Mouse (Mus musculus): ENCODE measurements around the gene Slc47a2.
A peak's percentile ranks its signal among the peaks of the same experiment; 100 is the strongest.

The Slc47a2 gene

DNA sequence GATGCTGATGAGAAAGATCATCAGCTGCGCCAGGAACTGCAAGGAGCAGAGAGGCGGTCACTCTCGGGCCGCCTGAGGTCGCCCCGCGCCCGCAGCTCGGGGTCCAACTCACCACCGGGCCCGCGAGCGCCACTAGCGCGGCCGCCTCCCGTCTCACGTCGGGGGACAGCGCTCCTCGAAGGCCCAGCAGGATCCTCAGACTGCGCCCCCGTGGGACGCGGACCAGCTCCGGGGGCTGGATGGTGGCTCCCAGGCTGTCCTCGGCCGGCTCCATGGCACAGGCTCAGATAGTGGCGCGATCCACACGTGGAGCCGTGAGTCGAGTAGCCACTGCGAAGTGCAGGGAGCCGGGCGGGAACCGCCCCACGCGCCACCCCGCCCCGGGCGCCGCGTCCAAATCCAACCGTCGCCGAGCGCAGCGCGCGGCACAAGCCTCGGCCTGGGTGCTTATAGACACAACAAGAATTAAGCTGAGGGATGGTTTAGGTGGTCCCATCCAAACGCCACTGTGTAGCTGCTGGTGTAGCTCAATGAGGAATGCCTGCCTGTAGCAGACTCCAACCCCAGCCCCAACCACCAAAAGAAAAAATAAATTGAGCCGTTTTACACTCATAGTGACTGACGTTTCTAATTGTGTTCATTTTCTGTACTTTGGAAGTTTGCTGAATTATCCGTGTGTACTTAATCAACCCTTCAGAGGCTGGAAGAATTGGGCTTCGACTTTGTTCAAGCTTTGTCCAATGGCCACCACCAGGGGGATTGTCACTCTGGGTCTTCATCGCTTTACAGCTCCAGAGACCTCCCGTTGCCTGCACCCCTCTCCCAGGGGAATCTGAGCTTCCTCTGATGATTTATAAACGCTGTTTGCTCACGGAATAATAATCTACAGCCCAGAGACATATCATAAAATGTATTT lies at the start of gene Slc47a2:
Gene Slc47a2 (minus strand): TSS at position 356 of the 916 bp plus-strand sequence.
- DNase-seq (ENCODE audit: low spot score in 2 of 2): peak in 1 of 2 experiments; percentile 39

DNA sequence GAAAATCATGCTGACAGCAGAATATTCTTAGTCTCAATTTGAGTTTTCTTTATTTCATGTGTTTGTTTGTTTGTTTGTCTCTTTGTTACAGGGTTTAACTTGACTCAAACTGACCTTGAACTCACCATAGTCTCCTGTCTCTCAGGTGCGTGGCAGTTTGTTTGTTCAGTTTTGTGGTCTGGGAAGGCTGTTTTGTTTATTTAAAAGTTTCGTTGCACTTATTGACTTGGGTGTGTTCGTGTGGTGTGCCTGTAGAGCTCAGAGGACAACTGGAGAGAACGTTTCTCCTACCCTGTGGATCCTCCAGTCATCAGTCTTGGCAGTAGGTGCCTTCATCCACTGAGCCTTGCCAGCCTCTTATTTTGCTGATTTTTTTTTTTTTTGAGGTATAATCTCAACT lies 46.3 kb upstream of the Slc47a2 start:
- no peak for DNase-seq (ENCODE audit: low spot score in 2 of 2)

DNA sequence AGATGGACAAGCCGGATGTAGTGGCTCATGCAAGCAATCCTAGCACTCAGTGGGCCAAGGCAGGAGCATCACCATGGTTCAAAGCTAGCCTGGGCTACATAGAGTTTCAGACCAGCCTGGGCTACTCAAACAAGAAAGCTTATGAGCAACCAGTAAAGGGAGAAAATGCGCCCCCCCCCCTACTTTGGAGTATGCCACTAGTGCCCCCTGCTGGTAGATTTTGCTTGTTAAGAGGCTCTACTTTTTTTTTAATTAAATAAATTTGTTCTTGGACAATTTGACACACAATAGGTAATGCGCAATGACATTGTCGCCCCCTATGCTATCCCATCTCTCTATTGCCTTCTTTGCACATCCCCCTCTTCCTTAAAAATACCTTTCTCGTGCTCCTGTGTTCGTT lies 45.4 kb upstream of the Slc47a2 start:
- DNase-seq (ENCODE audit: low spot score in 2 of 2): peak in 1 of 2 experiments; percentile 67

DNA sequence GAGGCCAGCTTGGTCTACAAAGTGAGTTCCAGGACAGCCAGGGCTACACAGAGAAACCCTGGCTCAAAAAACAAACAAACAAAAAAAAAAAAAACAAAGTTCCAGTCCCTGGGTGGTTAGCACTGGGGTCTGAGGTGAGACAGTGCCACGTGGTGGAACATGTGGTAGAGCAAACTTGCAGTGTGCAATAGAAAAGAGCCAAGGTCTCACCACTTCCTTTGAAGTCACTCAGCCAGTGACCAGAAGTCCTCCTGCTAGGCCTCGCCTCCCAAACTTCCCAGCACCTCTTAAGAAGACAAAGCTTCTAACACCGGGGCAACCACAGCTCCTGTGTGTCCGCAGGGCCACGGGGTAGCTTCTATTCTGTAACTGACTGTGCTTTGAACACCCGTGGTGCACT lies 44.6 kb upstream of the Slc47a2 start:
- DNase-seq (ENCODE audit: low spot score in 2 of 2): no peak

DNA sequence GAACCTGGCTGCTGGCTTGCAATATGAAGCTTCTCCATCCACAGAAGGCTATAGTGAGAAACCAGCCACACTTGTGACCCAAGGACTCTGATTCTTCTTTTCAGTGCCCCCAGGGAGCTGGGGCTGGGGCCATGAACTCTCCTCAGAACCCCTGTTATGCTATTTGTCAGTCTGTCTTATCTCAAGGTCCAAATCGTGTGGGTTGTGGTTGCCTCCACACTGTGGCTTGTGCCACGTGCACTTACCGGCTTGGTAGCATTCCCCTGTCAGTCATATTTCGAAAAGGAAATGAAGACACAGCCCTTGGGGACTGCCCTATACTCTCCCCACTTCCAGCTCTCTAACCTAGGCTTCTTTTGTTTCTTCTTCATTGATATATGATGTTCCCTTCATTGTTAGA lies 43.1 kb upstream of the Slc47a2 start:
- no peak for DNase-seq (ENCODE audit: low spot score in 2 of 2)

DNA sequence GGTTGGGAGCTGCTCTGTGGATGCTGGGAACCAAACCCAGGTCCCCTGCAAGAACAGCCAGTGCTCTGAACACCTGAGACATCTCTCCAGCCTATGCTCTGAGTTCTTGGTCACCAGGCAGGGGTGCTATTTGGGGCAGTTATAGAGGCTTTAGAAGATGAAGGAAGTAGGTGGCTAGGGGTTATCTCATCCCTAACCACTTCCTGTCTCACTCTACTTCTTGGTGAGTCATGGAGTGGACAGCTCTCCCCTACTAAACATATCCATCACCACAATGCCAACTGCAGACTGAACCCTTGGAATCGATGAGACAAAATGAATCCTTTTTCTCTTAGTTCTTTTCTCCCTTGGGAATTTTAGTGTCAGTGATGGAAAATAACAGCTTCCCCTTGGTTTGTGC lies 38.6 kb upstream of the Slc47a2 start:
- DNase-seq (ENCODE audit: low spot score in 2 of 2): no peak

DNA sequence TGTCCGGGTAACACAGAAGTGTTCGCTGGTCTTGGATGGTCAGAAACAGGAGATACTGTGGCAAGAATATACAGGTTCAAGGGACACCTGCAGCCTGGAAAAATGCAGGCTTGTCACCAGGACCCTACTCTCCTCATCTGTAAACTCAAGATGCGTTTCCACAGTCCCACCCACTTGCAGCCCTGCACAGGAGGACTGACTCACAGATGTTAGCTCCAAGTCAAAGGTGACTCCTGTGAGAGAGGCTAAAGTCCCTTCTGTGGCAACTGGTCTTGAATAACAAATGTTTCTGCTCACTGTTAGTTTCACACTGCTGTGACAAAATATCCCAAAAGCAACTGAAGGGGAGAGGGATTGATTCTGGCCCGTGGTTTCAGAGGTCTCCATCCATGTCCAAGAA lies 36.0 kb upstream of the Slc47a2 start:
- DNase-seq (ENCODE audit: low spot score in 2 of 2): no peak

DNA sequence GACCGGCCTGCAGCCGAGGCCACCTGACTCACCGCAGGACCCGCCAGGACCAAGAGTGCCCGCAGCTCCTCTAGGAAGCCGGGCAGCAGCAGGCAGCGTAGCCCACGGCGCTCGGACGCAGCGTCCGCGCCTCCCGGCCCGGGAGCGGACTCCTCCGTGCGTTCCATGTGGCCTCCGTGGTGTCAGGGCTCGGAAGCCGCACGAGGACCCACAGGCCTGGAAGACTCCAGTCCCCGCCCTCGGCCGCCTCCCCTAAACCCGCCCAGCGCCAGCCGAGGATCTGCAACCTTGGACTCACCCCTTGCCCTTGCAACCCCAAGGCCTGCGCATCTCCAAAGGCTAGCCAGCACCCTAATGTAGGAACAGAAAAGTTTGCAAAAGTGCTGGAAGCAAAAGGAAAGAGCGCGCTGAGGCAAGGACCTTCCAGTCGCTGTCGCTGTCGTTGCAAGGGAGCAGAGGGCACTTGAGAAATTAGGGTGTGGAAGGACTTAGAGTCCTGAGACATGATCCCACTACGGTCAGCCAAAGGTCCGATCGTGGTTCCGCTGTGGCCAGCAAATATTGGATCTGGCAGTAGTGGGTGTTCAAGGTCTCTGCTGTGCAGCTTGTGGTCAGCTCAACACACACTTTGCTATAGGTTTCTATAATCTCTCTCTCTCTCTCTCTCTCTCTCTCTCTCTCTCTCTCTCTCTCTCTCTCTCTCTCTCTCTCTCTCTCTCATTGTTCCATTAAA lies 35.4 kb upstream of the Slc47a2 start, which contains the start of gene Slc47a1:
Gene Slc47a1 (minus strand): TSS at position 465 of the 733 bp plus-strand sequence.
- no peak for DNase-seq (ENCODE audit: low spot score in 2 of 2)

DNA sequence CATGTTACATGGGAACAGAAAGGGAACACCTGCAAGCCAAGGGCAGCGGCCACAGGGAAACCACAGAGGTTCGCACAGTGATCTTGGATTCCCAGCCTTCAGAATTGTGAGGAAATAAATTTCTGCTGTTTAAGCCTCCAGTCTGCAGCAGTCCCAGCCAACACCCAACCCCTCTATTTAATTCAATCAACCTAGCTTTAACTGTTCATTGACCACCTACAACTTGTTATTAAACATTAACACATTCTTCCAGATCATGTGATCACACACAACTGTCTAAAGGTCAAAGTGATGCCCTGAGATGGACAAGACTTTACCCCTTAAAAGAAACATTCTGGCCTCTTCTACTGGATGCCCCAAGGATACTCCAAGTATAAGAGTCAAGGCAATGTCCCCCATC lies 26.0 kb upstream of the Slc47a2 start:
- no peak for DNase-seq (ENCODE audit: low spot score in 2 of 2)

DNA sequence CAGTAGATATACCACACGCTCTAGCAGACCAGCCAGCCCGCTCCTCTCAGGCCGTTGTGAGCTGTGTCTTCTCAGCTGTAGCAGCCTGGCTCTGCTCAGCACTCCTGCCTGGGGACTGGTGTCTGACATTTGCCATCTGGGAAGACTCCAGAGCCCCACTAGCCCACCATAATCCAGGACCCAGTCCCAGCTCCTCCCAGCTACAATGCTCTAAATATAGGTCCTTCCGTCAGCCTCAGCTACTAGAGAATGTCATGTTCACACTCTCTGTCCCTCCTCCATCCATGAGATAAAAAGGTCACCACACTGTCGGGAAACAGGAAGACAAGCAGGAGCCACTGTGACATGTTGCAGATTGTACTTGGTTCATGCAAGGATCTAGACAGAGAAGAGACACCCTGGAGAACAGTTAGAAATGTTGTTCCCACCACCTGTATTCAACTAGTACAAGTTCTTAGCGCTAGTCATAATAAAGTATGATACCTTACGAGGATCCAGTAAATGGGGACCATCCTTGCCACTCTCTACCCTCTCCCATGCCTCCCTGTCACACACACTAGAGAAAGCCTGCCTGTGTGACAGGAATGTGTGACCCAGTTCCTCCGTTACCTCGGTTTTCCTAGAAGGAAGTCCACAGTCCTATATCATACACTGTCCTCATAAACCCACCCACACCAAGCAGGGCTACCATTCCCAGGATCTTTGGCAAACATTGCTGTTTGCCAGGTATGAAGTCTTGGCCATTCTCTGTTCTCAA lies 24.0 kb upstream of the Slc47a2 start:
- no peak for DNase-seq (ENCODE audit: low spot score in 2 of 2)

DNA sequence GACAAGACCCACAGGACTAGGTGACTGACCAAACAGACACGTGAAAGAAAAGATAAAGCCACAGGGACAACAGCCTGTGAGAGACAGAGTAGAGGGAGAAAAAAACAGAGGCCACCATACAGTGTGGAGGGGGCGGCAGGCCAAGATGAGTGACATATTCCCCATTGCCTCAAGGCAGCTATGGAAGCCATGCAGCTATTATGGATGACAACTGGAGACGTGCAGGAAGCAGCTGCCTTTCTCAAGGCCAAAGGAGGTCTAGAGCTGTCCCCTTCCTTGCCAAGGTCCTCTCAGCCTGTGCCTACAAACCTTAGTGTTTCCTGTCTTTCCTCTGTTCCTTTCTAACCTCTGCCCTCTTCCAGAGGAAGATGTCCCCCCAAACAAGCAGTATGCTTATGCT lies 23.3 kb upstream of the Slc47a2 start:
- no peak for DNase-seq (ENCODE audit: low spot score in 2 of 2)

DNA sequence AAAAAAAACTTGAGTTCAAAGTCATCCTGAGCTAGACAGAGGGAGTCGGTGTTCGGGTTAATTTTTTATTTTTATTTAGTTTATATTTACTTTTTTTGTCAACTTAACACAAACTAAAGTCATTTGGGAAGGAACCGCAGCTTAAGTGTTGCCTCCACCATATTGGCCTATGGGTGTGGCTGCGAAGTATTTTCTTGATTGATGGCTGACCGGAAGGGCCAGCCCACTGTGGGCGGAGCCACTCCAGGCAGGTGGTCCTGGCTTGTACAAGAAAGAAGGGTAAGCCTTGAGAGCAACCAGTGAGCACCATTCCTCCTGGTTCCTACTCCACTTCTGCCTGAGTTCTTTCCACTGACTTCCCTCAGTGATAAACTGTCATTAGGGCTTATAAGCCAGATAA lies 21.4 kb upstream of the Slc47a2 start:
- no peak for DNase-seq (ENCODE audit: low spot score in 2 of 2)

DNA sequence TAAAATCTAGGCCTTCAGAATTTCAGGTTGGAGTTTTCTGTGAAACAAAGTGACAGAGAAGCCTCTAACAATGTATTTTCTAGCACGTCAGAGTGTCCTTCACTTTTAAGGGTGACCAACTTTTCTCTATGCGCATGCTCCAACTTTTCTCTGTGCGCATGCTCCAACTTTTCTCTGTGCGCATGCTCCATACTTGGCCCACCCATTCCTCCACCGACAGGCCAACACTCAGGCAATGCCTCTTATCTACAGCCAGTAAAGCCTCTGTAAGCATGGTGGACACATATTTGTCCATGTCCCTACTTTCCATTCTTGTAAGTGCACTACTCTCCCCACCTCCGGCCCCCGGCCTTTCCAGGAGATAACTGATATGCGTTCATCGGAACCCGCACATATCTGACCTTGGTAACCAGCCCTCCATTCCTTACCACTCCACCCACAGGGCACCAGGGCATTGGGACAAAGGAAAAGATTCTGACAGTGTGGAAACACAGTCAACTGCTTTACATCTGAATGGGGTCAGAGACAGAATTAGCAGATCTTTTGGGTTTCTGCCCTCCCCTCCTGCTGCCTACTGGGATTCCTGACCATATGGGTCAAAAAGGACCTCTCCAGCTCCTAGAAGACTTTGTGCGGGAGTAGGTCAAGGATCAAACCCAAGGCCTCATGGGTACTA lies 19.0 kb upstream of the Slc47a2 start:
- no peak for DNase-seq (ENCODE audit: low spot score in 2 of 2)

DNA sequence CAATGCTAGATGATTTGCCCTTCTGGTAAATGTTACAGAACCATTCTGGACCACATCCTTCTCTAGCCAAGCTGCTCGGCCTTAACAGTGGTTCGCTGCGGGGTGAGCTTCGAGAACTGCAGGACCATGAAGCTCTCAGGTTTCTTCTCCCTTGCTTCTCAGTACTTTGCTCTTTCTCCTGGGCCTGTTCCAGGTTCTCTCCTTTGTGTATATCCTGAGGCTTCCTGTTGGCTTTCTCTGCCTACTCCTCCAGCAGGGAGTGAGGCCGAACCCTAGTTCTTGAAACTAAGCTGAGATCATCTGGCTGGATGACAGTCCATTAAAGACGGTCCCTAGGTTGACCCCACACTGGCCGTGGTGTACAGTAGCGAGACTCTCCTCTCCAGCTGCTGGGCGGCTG lies 13.9 kb upstream of the Slc47a2 start:
- DNase-seq (ENCODE audit: low spot score in 2 of 2): no peak

DNA sequence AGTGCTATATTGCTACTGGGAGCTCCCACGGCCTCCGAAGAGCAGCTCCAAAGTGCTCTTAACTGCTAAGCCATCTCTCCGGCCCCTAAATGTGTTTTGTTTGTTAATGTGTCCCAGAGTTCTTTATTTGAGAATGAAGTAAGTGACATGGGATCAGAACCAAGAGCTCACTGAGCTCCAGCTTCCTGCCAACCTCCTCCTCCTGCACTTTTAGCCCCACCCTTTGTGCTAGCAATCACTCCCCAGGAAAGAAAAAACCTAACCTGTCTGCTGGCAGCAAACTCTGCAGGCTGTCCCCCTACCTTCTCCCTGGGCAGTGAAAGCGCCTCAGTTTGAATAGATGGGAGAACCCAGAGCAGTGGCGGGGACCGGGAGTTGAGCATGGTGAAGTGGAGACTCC lies 13.5 kb upstream of the Slc47a2 start:
- DNase-seq (ENCODE audit: low spot score in 2 of 2): no peak

DNA sequence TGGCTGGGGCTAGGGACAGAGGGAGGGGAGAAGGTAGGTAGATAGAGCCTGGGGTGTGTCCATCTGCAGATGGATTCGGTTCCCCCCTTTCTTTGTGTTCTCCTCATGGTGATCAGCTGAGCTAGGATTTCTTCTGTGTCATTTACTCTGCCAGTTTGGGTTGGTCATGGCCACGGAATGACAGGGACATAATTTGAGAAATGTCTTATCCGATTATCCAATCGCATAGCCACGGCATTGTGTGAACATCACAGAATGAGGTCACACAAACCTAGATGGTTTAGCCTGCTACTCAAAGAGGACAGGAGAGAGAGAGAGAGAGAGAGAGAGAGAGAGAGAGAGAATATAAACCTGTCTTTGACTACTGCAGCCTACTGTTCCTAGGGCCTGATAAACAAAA lies 12.7 kb upstream of the Slc47a2 start:
- no peak for DNase-seq (ENCODE audit: low spot score in 2 of 2)

DNA sequence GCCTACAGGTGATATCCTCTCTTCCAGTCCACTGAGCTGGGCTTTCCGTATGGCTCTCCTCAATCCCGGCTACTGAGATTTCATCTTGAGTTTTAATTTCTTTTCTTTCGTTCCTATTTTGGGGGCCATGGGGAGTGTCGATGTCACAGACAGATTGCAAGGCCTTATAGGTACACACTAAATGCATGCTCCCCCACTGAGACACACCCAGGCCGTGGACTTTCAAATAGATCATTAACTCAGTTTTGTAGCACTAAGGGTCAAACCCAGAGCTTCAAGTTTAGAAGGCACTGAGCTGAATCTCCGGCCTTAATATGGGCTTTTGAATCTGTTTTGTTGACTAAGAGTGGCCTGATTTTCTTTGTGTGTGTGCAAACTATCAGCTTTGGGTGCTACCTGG lies 11.7 kb upstream of the Slc47a2 start:
- DNase-seq (ENCODE audit: low spot score in 2 of 2): no peak

DNA sequence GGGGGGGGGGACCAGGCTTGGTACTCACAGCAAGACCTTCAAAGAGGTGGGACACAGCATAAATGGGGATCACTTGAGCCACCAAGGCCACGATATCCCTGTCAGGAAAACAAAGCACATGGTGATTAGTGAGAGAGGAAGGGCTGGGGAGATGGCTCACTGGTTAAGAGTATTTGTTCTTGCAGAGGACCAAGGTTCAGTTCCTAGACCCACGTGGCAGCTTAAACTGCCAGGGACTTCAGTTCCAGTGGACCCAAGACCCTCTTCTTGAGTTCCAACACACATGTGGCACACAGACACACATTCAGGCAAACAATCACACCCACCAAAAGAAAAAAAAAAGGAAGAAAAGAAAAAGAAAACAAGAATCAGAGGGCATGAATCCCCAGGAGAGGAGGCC lies 10.4 kb upstream of the Slc47a2 start:
- no peak for DNase-seq (ENCODE audit: low spot score in 2 of 2)

DNA sequence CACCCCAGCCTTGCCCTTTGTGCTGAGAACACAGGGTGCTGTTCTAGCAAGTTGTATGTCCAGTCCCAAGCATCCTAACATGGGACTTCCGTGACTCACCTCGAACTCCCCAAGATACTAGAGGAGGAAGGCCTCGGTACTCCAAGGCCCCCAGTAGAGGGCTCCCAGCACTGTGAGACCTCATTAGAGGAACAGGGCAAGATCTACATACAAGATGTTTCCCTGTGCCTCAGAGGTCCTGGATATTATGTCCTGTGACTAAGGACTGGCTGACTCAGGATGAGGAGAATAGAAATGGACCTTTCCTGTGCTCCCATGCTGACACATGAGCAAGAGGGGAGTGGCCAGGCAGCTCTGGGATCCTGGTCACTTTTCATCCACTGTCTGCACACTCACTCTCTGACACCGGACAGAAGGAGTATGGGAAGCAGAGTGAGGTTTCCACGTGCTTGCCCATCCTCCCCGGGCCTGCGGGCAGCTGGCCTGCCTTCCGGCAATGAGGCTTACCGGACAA lies 9.5 kb upstream of the Slc47a2 start:
- DNase-seq (ENCODE audit: low spot score in 2 of 2): no peak

DNA sequence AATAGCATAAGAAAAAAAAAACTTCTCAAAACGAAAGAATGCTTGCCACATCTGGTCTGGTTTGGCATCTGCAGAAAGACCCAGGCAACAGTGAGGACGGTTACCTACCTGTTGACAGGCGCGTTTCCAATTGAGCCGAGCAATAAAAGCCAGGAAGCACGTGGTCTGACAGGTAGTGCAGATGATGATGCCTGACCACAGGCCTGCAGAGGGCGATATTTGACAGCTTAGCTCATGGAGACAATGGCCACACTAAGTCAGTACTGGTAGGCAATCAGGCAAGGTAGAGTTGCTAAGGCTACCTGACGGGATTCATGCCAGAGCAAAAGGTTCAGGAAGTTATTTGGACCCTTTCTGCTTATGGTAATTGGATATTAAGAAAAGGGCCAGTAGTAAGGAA lies 6.7 kb upstream of the Slc47a2 start:
- DNase-seq (ENCODE audit: low spot score in 2 of 2): peak; percentile 58 to 81

DNA sequence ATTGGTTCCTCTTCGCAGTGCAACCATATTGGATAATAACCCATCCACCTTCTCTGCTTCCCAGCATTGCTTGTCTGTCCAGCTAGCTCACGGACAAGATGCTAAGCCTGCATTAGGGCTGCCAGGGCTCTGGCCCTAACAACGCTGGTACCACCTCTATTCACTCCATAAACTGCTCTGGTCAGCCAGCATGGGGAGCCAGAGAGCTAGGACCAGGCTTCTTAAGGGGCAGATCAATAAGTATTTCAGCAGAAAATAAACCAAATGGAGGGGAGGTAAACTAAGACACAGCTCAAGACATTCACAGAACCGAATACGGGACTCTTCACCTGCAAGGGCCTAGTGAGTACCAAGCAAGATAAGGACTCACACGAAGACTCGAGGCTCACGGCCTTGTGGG lies 3.5 kb upstream of the Slc47a2 start:
- no peak for DNase-seq (ENCODE audit: low spot score in 2 of 2)

DNA sequence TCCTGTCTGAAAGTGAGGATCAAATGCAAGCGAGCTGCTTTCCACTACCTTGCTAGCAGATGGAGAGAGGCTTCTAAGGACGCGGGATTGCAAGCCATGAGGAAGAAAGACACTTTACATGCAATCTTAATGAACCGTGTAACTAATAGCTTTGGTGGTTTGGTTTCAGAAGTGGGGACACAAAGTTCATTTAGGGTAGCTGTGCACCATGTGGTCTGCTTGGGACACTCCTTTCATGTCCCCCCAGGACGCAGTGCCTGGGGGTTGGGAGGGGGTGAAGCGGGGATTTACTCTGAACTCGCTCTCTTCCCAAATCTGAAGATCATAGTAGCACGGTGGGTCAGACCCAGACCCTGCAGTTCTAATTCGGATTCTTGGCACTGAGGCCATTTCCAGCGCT lies 689 bp downstream of the Slc47a2 start:
- no peak for DNase-seq (ENCODE audit: low spot score in 2 of 2)
